Mouse (Mus musculus) cerebellum, adult 2 months (tissue): ENCODE data around the gene Abcg4. TPM values are rescaled to one million over a fixed set of nuclear protein-coding genes. Genes with fewer than 3 reads are reported as not detected.
"Not testable (repeated sequence)": the region's sequence is repeated elsewhere in the genome, so short reads cannot be mapped to it uniquely, and the experiment has no call there.

ENCODE experiments used
- DNase-seq, 2 experiments: peaks; one replicate each; pipeline ENCODE4 v3.0.0; 2021
- H3K27ac ChIP-seq: fragments of 200-500 bp; 2 replicates; pipeline ENCODE4 v1.5.1; 2012; ENCODE audit warnings: low read length, control low read depth, inconsistent platforms; ENCODE audit not compliant: insufficient read depth
- H3K27me3 ChIP-seq: fragments of 200-500 bp; 2 replicates; pipeline ENCODE4 v1.6.1; 2012; ENCODE audit warnings: inconsistent platforms, mild to moderate bottlenecking, low read length, moderate library complexity; ENCODE audit not compliant: control insufficient read depth, insufficient read depth
- H3K4me1 ChIP-seq: fragments of 200-500 bp; 2 replicates; pipeline ENCODE4 v1.6.1; 2011; ENCODE audit warnings: low read length; ENCODE audit not compliant: control insufficient read depth, insufficient read depth
- H3K4me3 ChIP-seq: fragments of 200-500 bp; replicated peaks from 2 replicates; pipeline ENCODE3; 2011; ENCODE audit warnings: mild to moderate bottlenecking, low read depth, low read length, control low read depth; ENCODE audit not compliant: insufficient read depth
- CTCF ChIP-seq: fragments of 200-500 bp; IDR thresholded peaks from 2 replicates; pipeline ENCODE4 v1.5.1; 2011; ENCODE audit warnings: low read depth, mild to moderate bottlenecking, control low read depth, low read length, moderate library complexity, borderline replicate concordance; ENCODE audit not compliant: insufficient read depth
- POLR2A ChIP-seq: fragments of 200-500 bp; IDR thresholded peaks from 2 replicates; pipeline ENCODE4 v1.6.1; 2011; ENCODE audit warnings: low read length, control low read depth, borderline replicate concordance; ENCODE audit not compliant: insufficient read depth
- WGBS: fragments of 180-500 bp; shearing (Covaris S2); methylation state at CpG from one replicate; pipeline ENCODE4 v1.1.7; 2018; 5-methylcytosine and 5-hydroxymethylcytosine counted together
- polyA plus RNA-seq: library from polyadenylated mRNA; depleted of rRNA; stranded (reverse); fragments of >200 nt; gene quantifications from 2 replicates; pipeline ENCODE4 v1.2.3, GENCODE M21; 2012

Gene Abcg4
- polyA plus RNA-seq, 1 experiment: 105 TPM

GRCm38 (mm10) chr9:44310750-44311135, 22.3 kb upstream of the Abcg4 start:
- Histone ChIP-seq H3K27me3 (no peaks in the 10 kb centered on the region), H3K27ac (no peak overlapping the region)

GRCm38 (mm10) chr9:44309756-44310155, 21.3 kb upstream of the Abcg4 start:
- Histone ChIP-seq H3K4me3 (no peak overlapping the region), H3K4me1 (peaks cover 11% of the 10 kb centered on the region), H3K27me3 (no peaks in the 10 kb centered on the region), H3K27ac (no peak overlapping the region)
- 59% methylated on average over 3 of the region's 3 CpGs for WGBS
- TF ChIP-seq CTCF: no peak
- TF ChIP-seq POLR2A: no peak
- DNase-seq: no peak

More at GRCm38 (mm10) chr9:44310750-44311135, 22.3 kb upstream of the Abcg4 start:
- H3K4me1 ChIP-seq: peaks cover 12% of the 10 kb centered on the region
- H3K4me3 ChIP-seq: no peak overlapping the region
- DNase-seq: no peak
- TF ChIP-seq POLR2A: no peak
- TF ChIP-seq CTCF: no peak
- WGBS: 51% methylated on average over 10 of the region's 10 CpGs

- H3K4me1 ChIP-seq: no peaks in the 10 kb centered on the region; the same call in 1 of the 2 replicates
- no peak for TF ChIP-seq POLR2A
- TF ChIP-seq CTCF: no peak
- H3K4me3 ChIP-seq: no peak overlapping the region
- no peak for DNase-seq
- 88% methylated on average over 2 of the region's 2 CpGs for WGBS
- no peaks in the 10 kb centered on the region for H3K27me3 ChIP-seq
- H3K27ac ChIP-seq: no peak overlapping the region
Observed at GRCm38 (mm10) chr9:44307248-44307647, 18.8 kb upstream of the Abcg4 start.

GRCm38 (mm10) chr9:44306532-44306931, 18.1 kb upstream of the Abcg4 start:
- TF ChIP-seq POLR2A: no peak
- no peak for TF ChIP-seq CTCF
- DNase-seq: no peak
- H3K27me3 ChIP-seq: no peaks in the 10 kb centered on the region
- 84% methylated on average over 6 of the region's 6 CpGs for WGBS
- no peaks in the 10 kb centered on the region; the same call in 1 of the 2 replicates for H3K4me1 ChIP-seq
- no peak overlapping the region for H3K4me3 ChIP-seq
- H3K27ac ChIP-seq: no peak overlapping the region

GRCm38 (mm10) chr9:44305466-44306079, 17.2 kb upstream of the Abcg4 start, which contains the start of gene Hinfp:
TSS of gene Hinfp (minus strand) at chr9:44305671.
- Histone ChIP-seq H3K27ac (peak within 1 kb of the TSS; percentile 21; the same call in 1 of the 2 replicates), H3K27me3 (no peaks in the 10 kb centered on the region), H3K4me1 (no peaks in the 10 kb centered on the region; the same call in 1 of the 2 replicates), H3K4me3 (peak within 1 kb of the TSS; percentile 91)
- peak; percentile 80 for TF ChIP-seq POLR2A
- TF ChIP-seq CTCF: no peak
- under 1% methylated on average over 54 of the region's 54 CpGs for WGBS
- DNase-seq: peak; percentile 98 to 100

GRCm38 (mm10) chr9:44300001-44300400, 11.6 kb upstream of the Abcg4 start:
- not testable (repeated sequence) for H3K27ac ChIP-seq, H3K4me1 ChIP-seq, H3K4me3 ChIP-seq, H3K27me3 ChIP-seq, DNase-seq
- 88% methylated on average over 3 of the region's 3 CpGs for WGBS

- TF ChIP-seq CTCF (peak; percentile 58; the same call in 1 of the 2 replicates), POLR2A (no peak)
- peak; percentile 48 to 49 for DNase-seq
- Histone ChIP-seq H3K27ac (no peak overlapping the region), H3K4me3 (no peak overlapping the region), H3K27me3 (no peaks in the 10 kb centered on the region), H3K4me1 (peaks cover 5% of the 10 kb centered on the region)
- WGBS: 67% methylated on average over 3 of the region's 3 CpGs
Observed at GRCm38 (mm10) chr9:44292490-44292889, 4.1 kb upstream of the Abcg4 start.

GRCm38 (mm10) chr9:44288959-44289291, 510 bp upstream of the Abcg4 start:
- peak in 1 of 2 experiments; percentile 55 for DNase-seq
- 7% methylated on average over 11 of the region's 11 CpGs for WGBS
- peaks cover 9% of the 10 kb centered on the region for H3K4me1 ChIP-seq
- no peaks in the 10 kb centered on the region for H3K27me3 ChIP-seq
- no peak for TF ChIP-seq CTCF
- peak; percentile 24; the same call in 1 of the 2 replicates for TF ChIP-seq POLR2A
- H3K4me3 ChIP-seq: peak overlapping the region; percentile 93
- H3K27ac ChIP-seq: peak overlapping the region; percentile 66
